Mouse (Mus musculus): ENCODE data around the gene Il2ra. TPM values are rescaled to one million over a fixed set of nuclear protein-coding genes. Genes with fewer than 3 reads are reported as not detected.
"Not testable (repeated sequence)": the region's sequence is repeated elsewhere in the genome, so short reads cannot be mapped to it uniquely, and the experiment has no call there.

Il2ra gene
- polyA plus RNA-seq, 1 experiment, result 0.33 TPM

DNA sequence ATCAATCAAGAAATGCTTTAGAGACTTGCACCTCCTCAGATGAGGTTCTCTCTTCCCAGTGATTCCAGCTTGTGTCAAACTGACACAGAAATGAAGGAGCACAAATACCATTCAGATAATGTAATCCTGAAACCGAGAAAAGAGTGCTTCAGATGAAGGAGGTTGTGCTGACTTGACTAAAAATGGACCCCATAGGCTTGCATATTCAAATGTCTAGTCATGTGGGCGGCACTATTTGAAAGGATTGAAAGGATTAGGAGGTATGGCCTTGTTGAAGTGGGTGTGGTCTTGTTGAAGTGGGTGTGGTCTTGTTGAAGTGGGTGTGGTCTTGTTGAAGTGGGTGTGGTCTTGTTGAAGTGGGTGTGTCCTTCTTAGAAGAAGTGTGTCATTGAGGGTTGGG lies 57.3 kb downstream of the Il2ra start:
- 86% methylated on average over 2 of the region's 2 CpGs for WGBS
- H3K36me3 ChIP-seq (ENCODE audit: control insufficient read depth, insufficient read depth, low read length), result no peaks in the 10 kb centered on the region
- H3K4me1 ChIP-seq (ENCODE audit: control insufficient read depth, insufficient read depth, insufficient read length, low read length), result peaks cover 10% of the 10 kb centered on the region
- no peak overlapping the region for H3K4me3 ChIP-seq (ENCODE audit: low read depth, low read length)
- no peak overlapping the region for H3K27ac ChIP-seq (ENCODE audit: insufficient read depth, low read depth, low read length)
- TF ChIP-seq CTCF (IDR thresholded peaks at IDR 0.05; ENCODE audit: extremely low read depth, insufficient read length, insufficient replicate concordance, low read depth, low read length) (no peak), POLR2A (IDR thresholded peaks at IDR 0.05; ENCODE audit: low read depth, low read length) (no peak)
- H3K27me3 ChIP-seq (ENCODE audit: control insufficient read depth, insufficient read depth, low read length), result no peaks in the 10 kb centered on the region

DNA sequence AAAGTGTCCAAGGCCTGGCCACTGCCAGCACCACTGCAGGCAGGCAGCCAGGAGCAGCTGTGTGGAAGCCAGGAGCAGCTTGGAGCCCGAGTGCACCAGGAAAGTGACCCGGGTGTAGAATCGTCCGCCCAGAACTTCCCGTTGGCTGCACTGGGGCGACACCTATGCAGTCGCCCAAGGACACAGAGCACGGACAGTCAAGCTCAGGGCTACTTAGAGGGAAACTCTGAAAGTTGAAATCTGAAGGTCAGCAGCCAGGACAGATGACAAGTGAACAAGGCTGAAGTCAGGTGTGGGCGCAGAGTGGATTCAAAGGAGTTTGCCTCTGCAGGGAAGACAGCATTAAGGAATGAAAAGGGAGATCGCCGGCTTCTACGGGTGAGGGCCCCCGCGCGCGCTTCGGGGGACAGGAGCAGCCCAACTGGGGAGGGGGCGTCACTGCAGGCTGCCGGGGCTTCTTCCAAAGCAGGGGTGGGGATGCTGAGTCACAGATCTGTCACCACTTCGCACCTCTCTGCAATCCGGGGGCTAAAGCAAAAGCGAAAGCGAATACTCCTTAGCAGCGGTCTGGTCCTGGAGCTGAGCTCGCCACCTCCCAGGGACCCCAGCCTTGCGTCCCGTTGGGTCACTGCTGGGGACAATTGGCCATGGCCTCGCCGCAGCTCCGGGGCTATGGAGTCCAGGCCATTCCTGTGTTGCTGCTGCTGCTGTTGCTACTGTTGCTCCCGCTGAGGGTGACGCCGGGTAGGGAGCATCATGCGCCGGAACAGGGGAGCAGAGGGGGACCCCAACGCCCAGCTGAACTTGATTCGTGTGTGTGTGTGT lies 62.8 kb downstream of the Il2ra start, which contains the start of gene Il15ra:
TSS of gene Il15ra (plus strand) at position 90 of the 825 bp plus-strand sequence.
- Histone ChIP-seq H3K4me1 (ENCODE audit: control insufficient read depth, insufficient read depth, insufficient read length, low read length) (peaks cover 10% of the 10 kb centered on the region; the same call in 1 of the 2 replicates), H3K4me3 (ENCODE audit: low read depth, low read length) (peak within 1 kb of the TSS; percentile 93), H3K27me3 (ENCODE audit: control insufficient read depth, insufficient read depth, low read length) (no peaks in the 10 kb centered on the region), H3K36me3 (ENCODE audit: control insufficient read depth, insufficient read depth, low read length) (no peaks in the 10 kb centered on the region), H3K27ac (ENCODE audit: insufficient read depth, low read depth, low read length) (peak within 1 kb of the TSS; percentile 77)
- TF ChIP-seq CTCF (IDR thresholded peaks at IDR 0.05; ENCODE audit: extremely low read depth, insufficient read length, insufficient replicate concordance, low read depth, low read length) (no peak), POLR2A (IDR thresholded peaks at IDR 0.05; ENCODE audit: low read depth, low read length) (peak; percentile 65; the same call in 1 of the 2 replicates)
- under 1% methylated on average over 37 of the region's 37 CpGs for WGBS

DNA sequence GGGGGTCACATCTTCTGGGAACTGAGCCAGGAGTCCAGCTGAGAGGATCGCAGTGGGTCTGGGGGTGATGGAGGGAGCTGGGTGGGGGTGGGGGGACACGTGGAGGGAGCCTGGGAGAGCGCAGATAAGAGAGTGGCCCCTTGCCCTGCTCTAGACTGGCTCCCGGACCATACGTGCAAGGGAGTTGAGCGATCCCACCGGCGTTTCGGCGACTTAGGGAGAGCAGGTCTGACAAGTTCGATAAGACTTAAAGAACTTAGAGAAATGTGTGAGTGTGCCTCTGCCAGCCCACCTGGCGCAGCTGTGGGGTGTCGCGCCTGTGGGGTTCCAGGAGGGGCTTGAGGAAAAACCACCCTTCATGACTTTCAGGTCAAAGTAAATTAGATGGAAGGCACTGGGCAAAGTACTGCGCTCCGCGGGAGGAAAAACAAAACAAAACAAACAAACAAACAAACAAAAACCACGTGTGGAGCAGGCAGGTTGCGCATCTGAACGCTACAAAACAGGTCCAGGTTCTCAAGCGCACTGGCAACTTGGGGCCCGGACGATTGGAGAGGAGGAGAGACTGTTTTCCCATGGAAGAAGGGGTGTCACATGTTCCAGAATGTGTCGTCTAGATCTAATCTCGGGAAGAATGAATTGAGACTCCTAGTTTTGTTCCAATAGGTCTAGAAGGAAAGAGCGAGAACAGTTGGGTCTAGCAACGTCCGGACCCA lies 63.6 kb downstream of the Il2ra start:
- TF ChIP-seq CTCF (IDR thresholded peaks at IDR 0.05; ENCODE audit: extremely low read depth, insufficient read length, insufficient replicate concordance, low read depth, low read length), result no peak
- no peak for TF ChIP-seq POLR2A (IDR thresholded peaks at IDR 0.05; ENCODE audit: low read depth, low read length)

DNA sequence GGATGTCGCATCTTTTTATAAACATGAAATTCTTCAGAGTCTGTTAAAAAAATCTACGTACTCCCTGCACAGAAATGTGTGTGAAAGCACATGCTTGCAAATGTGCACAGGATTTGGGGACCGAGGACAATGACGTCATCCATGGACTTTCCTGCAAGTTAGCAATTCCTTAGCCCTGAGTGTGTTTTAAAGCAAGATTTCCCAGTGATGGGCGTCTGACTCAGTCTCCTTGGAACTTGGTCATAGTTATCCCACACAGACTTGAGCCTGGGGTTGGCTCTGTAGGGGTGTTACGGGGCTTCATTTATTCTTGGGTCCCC lies 64.1 kb downstream of the Il2ra start:
- H3K4me1 ChIP-seq (ENCODE audit: control insufficient read depth, insufficient read depth, insufficient read length, low read length), result peaks cover 10% of the 10 kb centered on the region; the same call in 1 of the 2 replicates
- TF ChIP-seq POLR2A (IDR thresholded peaks at IDR 0.05; ENCODE audit: low read depth, low read length), result no peak
- TF ChIP-seq CTCF (IDR thresholded peaks at IDR 0.05; ENCODE audit: extremely low read depth, insufficient read length, insufficient replicate concordance, low read depth, low read length), result no peak
- WGBS, result 50% methylated on average over 6 of the region's 6 CpGs
- H3K4me3 ChIP-seq (ENCODE audit: low read depth, low read length), result no peak overlapping the region
- no peaks in the 10 kb centered on the region for H3K27me3 ChIP-seq (ENCODE audit: control insufficient read depth, insufficient read depth, low read length)
- H3K27ac ChIP-seq (ENCODE audit: insufficient read depth, low read depth, low read length), result no peak overlapping the region
- no peaks in the 10 kb centered on the region for H3K36me3 ChIP-seq (ENCODE audit: control insufficient read depth, insufficient read depth, low read length)

More for the DNA sequence above, 63.6 kb downstream of the Il2ra start:
- WGBS, result 4% methylated on average over 28 of the region's 28 CpGs
- Histone ChIP-seq H3K27ac (ENCODE audit: insufficient read depth, low read depth, low read length) (peak overlapping the region; percentile 77; the same call in 1 of the 2 replicates), H3K27me3 (ENCODE audit: control insufficient read depth, insufficient read depth, low read length) (no peaks in the 10 kb centered on the region), H3K4me3 (ENCODE audit: low read depth, low read length) (peak overlapping the region; percentile 93), H3K4me1 (ENCODE audit: control insufficient read depth, insufficient read depth, insufficient read length, low read length) (peaks cover 10% of the 10 kb centered on the region; the same call in 1 of the 2 replicates), H3K36me3 (ENCODE audit: control insufficient read depth, insufficient read depth, low read length) (no peaks in the 10 kb centered on the region)

DNA sequence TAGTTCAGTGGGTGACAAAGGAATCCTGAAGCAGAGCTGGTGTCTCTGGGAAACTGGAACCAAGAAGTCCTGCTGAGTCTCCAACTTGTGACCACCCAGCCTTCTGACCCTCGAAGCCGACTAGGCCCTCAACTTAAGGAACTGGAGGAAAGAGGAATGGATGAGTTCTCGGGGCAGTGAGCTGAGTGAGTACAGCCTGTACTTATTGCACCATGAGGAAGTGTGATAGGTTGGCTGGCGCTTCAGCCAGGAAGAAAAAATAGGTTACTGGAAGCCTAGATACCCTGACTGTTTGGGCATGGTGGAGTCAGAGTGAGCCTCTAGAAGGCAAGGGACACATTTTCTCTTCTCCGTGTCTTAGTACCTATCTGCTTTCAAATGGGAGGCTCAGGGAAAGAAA lies 65.9 kb downstream of the Il2ra start:
- TF ChIP-seq POLR2A (IDR thresholded peaks at IDR 0.05; ENCODE audit: low read depth, low read length) (no peak), CTCF (IDR thresholded peaks at IDR 0.05; ENCODE audit: extremely low read depth, insufficient read length, insufficient replicate concordance, low read depth, low read length) (no peak)
- H3K27me3 ChIP-seq (ENCODE audit: control insufficient read depth, insufficient read depth, low read length), result no peaks in the 10 kb centered on the region
- H3K27ac ChIP-seq (ENCODE audit: insufficient read depth, low read depth, low read length), result peak overlapping the region; percentile 39; the same call in 1 of the 2 replicates
- H3K4me3 ChIP-seq (ENCODE audit: low read depth, low read length), result no peak overlapping the region
- H3K4me1 ChIP-seq (ENCODE audit: control insufficient read depth, insufficient read depth, insufficient read length, low read length), result peaks cover 15% of the 10 kb centered on the region; the same call in 1 of the 2 replicates
- WGBS, result 49% methylated on average over 5 of the region's 5 CpGs
- no peaks in the 10 kb centered on the region for H3K36me3 ChIP-seq (ENCODE audit: control insufficient read depth, insufficient read depth, low read length)

GRCm38 (mm10) chr2:11710101-11710500 lies 67.5 kb downstream of the Il2ra start:
- not testable (repeated sequence) for H3K36me3 ChIP-seq (ENCODE audit: control insufficient read depth, insufficient read depth, low read length); H3K27me3 ChIP-seq (ENCODE audit: control insufficient read depth, insufficient read depth, low read length); H3K27ac ChIP-seq (ENCODE audit: insufficient read depth, low read depth, low read length); H3K4me3 ChIP-seq (ENCODE audit: low read depth, low read length)
- peaks cover 19% of the 10 kb centered on the region; the same call in 1 of the 2 replicates for H3K4me1 ChIP-seq (ENCODE audit: control insufficient read depth, insufficient read depth, insufficient read length, low read length)
- 47% methylated on average over 4 of the region's 4 CpGs for WGBS

GRCm38 (mm10) chr2:11712483-11712990 lies 69.9 kb downstream of the Il2ra start:
- 57% methylated on average over 6 of the region's 6 CpGs for WGBS
- Histone ChIP-seq H3K4me3 (ENCODE audit: low read depth, low read length) (no peak overlapping the region), H3K36me3 (ENCODE audit: control insufficient read depth, insufficient read depth, low read length) (no peaks in the 10 kb centered on the region), H3K4me1 (ENCODE audit: control insufficient read depth, insufficient read depth, insufficient read length, low read length) (peaks cover 19% of the 10 kb centered on the region; the same call in 1 of the 2 replicates), H3K27ac (ENCODE audit: insufficient read depth, low read depth, low read length) (peak overlapping the region; percentile 30; the same call in 1 of the 2 replicates), H3K27me3 (ENCODE audit: control insufficient read depth, insufficient read depth, low read length) (no peaks in the 10 kb centered on the region)
- TF ChIP-seq POLR2A (IDR thresholded peaks at IDR 0.05; ENCODE audit: low read depth, low read length) (no peak), CTCF (IDR thresholded peaks at IDR 0.05; ENCODE audit: extremely low read depth, insufficient read length, insufficient replicate concordance, low read depth, low read length) (no peak)
